Mouse (Mus musculus) neutrophil, adult 5-6 weeks (primary cell): Measurements from ENCODE around the gene Lypd6b. TPM values are rescaled to one million over a fixed set of nuclear protein-coding genes. Genes with fewer than 3 reads are reported as not detected.

ENCODE experiments used
- ATAC-seq: fragments of 151-379, 151-347 bp; 2 replicates; pipeline ENCODE4 v1.8.0; 2017; ENCODE audit warnings: mild to moderate bottlenecking, moderate TSS enrichment; ENCODE audit not compliant: insufficient number of reproducible peaks, poor library complexity, low FRiP score, severe bottlenecking; ENCODE audit errors: extremely low read depth
- total RNA-seq: library from RNA; stranded (forward); fragments of 200-1000 nt; gene quantifications from 2 replicates; pipeline ENCODE4 v1.2.3, GENCODE M21; 2017

Gene Lypd6b
- total RNA-seq, 1 experiment from 2014 or later, result 7.4 TPM

DNA sequence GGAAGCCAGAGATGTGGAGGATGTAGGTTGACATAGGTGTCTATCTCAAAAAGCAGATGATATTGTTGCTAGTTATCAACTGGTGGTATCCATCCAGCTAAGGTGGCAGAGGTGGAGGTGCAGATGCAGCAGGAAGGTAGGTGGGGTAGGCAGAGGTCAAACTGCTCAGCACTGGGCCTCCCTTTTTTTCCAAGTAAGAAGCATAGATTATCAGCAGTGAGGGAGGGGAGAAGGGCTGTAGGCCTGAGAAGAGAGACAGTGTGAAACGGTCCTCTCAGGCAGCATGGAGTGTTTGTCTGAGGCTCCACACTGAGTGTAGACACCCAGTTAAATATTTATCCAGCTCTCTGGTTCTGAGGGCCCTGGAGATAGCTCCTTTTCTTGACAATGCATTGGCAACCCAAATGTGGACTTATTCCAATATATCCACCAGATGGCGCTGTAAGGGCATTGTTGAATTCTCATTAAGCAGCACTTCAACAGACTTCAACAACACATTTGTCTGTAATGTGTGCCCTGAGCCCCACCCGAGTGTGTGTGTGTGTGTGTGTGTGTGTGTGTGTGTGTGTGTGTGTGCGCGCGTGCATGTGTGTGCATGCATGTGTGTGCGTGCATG, 23.0 kb upstream of the Lypd6b start:
- ATAC-seq, result peak; percentile 64; the same call in 1 of the 2 replicates

GRCm38 (mm10) chr2:49768916-49769315, 18.6 kb upstream of the Lypd6b start:
- ATAC-seq, result no peak

- ATAC-seq, result no peak
Measured at GRCm38 (mm10) chr2:49770440-49770839, 17.0 kb upstream of the Lypd6b start.

DNA sequence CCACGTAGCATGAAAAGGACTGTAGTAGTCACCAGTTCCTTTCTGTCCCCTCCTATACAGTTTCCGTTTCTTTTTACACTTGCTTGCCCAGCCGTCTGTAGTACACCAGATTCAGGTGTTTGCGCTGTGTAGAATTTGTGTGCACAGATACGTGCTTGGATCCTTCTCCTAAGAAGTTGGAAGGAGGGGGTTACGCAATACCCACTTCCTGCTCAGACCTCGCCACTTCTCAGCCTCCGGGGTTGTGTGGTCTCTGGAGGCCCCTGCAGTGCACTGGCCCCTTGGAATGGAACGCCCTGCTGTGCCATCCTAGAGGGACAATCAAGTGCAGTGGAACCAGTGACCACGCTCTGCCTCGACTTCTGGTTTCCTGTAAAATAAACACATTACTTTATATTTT, 16.3 kb upstream of the Lypd6b start:
- no peak for ATAC-seq

- ATAC-seq, result no peak
Measured at GRCm38 (mm10) chr2:49773194-49773931, 14.1 kb upstream of the Lypd6b start.

DNA sequence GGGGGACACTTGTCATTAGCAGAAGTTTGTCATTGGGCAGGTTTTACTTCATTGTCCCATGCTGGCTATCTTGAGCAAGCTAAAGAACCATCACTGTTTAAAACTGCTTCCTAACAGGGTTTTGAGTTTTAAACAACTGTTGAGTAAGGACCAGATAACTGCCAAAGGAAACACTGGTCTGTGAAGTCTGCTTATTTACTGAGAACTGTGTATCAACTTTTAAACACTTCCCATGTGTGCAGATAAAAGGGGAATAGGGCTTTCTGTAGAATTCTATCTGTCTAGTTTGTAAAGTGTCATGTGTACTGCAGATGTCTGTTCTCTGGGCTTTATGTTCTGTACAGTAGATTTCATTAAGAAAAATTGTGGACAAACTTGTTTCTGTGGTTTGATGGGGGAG, 13.3 kb upstream of the Lypd6b start:
- ATAC-seq, result no peak

- no peak for ATAC-seq
Measured at GRCm38 (mm10) chr2:49775187-49775586, 12.3 kb upstream of the Lypd6b start.

GRCm38 (mm10) chr2:49775735-49776134, 11.8 kb upstream of the Lypd6b start:
- ATAC-seq, result no peak

DNA sequence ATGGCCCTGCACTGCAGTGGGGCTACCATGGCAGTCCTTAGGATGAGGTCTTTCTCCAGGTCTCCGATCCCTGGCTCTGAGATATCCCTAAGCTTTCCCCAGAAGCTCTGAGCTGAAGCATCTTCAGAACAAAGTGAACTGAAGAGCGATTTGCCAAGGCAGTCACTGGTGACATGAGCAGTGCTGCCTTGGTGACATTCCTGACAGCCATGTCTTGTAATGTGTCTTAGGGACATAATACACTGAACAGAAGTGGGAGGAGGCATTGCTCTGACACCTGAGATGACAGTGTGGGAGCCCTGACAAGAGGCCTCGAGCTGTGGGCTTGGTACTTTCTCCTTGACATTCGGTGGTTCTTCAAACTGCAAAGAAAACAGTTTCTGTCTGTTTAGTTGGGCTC, 11.1 kb upstream of the Lypd6b start:
- ATAC-seq, result no peak

GRCm38 (mm10) chr2:49788051-49788418, 547 bp downstream of the Lypd6b start:
- ATAC-seq, result no peak

DNA sequence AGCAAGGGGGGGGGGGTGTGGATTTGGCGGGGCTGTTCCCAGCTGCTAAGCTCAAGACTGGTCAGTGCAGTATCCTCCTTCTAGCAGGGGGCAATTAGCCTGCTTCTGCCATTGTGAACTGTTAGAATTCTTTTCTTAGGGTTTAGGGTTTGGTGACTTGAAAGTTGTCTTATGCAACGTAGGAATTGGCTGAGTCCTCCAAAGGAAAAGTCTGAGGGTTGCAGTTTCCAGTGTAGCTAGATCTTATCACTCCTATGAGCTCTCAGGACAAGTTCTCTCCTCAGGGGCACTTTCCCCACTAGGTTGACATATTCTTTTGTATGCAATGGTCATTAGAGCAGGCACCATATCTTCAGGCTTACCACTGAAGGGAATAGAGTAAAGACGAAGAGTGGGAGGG, 1.2 kb downstream of the Lypd6b start:
- ATAC-seq, result no peak

DNA sequence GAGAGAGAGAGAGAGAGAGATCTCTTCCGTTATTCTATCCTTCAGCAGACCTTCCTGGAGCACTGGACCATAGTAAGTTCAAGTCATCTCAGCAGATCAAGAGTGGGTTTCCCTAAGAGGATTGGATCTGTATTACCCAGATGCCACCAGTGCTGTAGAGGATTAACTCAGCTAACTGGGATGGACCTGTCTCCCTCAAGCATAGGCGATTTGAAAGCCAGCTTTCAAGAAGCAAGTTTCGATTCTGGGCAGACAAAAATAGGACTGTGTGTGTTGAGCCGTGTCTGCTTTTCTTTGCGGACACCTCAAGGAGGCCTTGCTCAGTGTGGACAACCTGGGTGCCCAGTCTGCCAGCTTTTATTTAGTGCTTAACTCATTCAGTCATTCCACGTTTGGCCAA, 1.6 kb downstream of the Lypd6b start:
- no peak for ATAC-seq

DNA sequence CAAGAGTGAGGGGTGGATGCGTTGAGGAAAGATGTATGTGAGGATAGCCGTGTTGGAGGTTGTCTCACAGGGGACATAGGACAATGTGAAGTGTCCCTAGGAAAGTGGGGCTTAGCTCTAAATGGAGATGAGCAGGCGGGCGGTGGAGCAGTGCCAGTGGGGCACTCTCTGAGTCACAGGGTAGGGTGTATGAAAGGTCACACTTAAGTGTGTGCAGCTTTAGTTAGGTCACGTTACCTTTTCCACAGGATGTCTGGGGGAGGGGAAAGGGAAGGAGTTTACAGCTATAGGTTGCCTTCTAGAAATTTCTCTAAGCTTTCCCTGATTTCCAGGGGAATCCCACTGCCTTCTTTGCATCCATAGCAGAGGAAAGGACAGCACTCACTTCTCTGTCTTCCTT, 2.0 kb downstream of the Lypd6b start:
- ATAC-seq, result no peak

DNA sequence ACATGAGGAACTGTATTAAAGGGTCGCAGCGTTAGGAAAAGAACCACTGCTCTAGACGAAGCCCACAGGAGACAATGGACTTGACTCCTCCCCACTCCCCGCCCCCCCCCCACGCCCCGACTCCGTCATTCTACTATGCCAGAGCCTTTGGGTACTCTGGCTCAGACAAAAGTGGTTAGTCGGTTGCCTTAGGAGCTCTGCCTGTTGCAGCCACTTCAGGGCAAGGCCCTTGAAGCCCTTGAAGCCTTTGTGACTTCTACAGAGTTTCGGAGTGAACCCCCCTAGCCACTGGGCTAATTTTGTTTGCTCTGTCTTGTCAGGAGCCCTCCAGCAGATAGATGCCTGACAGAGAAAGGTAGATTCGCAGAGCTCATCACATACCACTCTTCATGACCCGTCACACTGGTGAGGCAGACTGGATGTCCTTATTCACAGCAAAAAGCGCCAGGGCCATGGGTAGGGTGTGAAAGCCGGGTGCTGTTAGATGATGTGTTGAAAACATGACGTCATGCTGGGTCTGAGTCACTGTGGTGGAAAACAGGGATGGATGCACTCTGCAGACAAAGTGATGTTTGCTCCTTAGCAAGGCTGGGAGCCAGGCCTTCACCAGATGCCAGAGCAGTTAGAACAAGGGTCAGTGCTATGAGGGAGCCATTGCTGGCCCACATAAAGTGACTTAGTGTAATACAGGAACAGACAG, 10.1 kb downstream of the Lypd6b start:
- no peak for ATAC-seq

- ATAC-seq, result no peak
Measured at GRCm38 (mm10) chr2:49804448-49804847, 17.0 kb downstream of the Lypd6b start.

- no peak for ATAC-seq
Measured at GRCm38 (mm10) chr2:49805736-49806371, 18.4 kb downstream of the Lypd6b start.

- ATAC-seq, result peak; percentile 68
Measured at GRCm38 (mm10) chr2:49809496-49809895, 22.0 kb downstream of the Lypd6b start.

DNA sequence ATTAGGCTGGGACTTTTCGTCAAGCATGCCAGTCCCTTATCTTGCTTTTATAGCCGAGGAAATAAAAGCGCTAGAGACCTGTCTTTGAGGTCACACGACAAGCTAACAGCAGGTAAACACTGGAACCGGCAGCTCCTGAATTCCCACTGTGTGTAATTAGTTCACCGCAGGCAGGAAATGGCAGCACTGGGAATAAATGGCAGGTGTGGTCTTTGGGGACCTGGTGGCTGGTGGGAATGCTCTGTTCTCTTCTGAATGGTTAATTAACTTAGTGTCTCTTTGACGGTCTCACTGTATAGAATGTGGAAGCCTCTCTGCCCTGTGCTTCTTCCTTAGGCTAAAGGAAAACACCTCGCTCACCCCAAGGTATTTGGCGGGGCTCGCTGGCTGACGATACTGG, 23.9 kb downstream of the Lypd6b start:
- ATAC-seq, result no peak

DNA sequence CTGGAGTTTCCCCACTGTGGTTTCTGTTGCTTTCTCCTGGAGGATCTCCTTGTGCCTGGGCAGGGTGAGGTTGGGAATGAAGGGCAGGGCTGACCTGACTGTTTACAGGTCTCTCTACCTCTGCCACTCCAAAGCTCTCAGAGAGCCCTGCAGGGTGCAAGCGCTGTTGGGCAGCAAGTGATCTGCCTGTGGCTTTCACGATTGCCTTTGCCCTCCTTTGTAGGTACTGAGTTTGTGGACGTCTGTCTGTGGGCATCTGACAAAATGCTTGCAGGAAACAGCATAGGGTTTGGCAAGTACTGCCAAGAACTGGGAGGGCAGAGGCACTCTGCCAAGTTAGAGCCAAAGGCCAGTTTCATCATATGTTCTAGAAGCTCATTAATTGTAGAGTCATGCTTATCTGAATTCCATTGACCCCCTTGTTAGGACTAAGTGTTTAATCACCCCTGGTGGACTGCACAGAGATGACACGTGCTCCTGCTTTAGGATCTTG, 24.4 kb downstream of the Lypd6b start:
- no peak for ATAC-seq

DNA sequence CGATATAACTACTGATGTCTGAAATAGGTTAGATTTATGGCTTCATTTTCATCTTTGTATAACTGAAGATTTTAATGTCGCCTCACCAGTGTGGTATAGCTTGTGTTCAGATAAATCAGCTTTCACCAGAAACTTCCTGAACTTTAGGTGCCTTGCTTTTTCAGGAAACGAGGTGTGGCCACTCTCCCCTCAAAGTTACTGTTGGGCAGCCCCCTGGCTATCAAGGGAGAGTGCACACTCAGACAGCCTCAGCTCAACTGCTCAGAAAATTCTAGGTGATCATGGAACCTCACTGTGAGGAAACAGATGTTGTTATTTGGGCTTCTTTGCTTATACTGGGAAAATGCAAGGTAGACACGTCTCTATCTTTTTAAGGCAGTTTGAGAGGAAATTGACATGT, 25.7 kb downstream of the Lypd6b start:
- ATAC-seq, result no peak
